Mouse (Mus musculus) spleen, postnatal 10 days (tissue): ENCODE measurements around the gene Spg7.
"Not testable (repeated sequence)": the region's sequence is repeated elsewhere in the genome, so short reads cannot be mapped to it uniquely, and the experiment has no call there.

Experiments
- DNase-seq, 2 experiments: peaks; one replicate each; pipeline ENCODE4 v3.0.0; 2021 to 2022; ENCODE audit warnings: low spot score in 2 of 2

Spg7 gene

DNA sequence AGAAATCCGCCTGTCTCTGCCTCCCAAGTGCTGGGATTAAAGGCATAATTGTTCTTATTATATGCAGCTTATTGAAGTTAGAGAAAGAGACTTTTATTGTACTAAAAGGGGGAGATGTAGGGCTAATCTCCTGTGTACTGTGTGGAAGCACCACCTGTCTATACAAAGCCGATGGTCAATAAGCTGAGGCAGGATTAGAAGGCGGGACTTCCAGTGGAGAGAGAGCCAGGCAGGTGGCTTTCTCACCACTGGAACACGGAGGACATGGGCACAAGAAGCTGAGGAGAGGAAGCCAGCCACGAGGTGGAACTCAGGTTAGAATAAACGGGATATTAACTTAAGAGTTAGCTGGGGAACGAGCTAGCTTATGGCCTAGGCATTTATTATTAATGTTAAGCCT lies at the start of gene Spg7:
Gene Spg7, plus strand, starts transcription at position 222 of the 400 bp plus-strand sequence.
- no peak for DNase-seq

DNA sequence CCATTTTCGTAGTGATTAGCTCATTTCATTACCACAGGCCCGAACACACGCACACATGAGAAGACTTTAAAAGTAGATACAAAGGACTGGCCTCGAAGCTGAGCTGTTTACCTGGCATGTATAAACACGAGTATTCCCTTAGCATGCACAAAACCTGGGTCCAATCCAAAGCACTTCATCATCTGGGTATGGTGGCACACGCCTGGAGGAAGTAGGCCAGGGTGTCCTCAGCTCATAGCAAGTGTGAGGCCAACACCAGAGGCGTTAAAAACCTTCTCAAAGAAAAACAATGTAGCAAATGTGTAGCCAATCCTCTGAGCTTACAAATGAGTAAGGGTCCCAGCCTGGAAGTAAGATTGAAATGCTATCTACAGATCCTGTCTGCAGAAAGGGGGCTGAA lies 48.3 kb upstream of the Spg7 start:
- DNase-seq: no peak

DNA sequence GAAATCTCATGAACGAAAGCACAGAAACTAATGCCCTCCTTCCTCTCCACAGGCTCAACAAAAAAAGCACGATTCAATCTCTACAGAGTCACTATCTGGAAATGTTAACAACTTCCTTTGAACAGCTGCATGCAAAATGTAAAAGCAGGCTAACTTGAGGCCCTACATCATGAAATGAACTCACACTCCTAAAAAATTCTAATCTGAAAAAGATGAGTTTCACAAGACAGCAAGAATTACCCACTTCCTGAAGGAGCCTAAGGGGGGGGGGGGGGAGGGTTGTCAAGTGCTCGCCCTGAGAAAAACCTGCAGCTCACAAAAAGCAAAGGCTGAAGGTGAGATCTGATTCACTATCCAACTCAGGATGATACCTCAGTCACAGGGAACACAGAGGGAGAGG lies 47.7 kb upstream of the Spg7 start:
- DNase-seq: no peak

DNA sequence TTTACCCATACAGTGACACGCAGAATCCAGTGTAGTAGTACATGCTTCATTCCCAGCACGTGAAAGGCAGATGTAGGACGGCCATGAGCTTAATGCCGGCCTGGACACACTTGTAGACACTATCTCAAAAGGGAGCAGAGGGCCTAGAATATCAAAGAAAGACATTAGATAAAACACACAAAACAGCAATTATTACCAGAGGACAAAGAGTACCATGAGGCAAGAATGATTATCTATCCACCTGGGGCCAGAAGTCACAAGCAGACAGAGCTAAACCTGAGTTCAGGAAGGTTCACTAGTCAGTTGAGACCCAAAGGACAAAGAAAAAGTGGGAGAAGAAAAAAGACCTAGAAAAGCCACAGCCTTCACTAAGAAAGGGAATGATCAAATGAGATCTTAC lies 45.6 kb upstream of the Spg7 start:
- DNase-seq: no peak

DNA sequence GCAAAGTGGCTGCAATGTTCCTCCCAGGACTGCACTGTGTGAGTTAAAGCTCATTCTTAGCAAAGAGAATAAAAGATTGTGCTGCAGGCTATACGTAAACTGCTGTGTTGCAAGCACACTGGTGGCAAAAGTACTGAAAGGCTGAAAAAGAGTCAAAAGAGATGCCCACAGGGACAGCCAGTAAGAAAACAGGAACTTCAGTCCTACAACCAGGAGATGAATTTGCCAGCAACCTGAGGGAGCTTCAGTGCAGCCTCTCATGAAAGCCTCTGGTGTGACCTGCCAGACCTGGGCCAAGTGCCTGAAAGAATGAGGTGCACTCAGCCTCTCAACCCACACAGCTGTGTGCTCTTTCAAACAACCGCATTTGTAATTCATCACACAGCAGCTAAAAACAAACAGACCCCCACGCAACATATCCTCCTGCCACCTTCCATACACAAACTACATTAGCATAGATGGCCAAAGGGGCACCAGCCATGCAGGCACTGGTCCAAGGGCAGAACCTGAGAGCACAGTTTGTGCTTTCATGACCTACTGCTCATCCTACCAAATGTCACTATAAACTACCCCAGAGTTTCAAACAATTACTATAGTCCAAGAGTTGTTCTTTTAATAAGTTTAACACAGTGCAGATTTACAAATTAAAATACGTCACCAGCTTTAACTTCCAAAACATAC lies 44.1 kb upstream of the Spg7 start:
- no peak for DNase-seq

DNA sequence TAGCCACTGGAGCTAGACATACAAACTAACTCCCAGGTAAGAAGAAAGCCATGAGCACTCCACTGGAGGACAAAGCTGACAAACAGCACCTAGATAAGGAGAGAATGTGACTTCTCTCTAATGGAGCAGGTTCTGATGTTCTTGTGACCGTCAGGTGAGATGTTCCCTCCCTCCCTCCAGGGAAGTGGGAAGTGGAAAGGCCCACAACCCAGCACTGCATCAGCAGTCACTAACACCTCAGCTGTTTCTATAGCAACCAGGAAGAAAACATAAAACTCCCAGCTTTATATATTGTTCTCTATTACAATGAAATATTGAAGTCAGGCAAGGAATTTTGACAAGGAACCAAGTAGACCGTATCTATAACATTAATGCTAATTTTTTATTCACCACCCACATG lies 42.7 kb upstream of the Spg7 start:
- no peak for DNase-seq

DNA sequence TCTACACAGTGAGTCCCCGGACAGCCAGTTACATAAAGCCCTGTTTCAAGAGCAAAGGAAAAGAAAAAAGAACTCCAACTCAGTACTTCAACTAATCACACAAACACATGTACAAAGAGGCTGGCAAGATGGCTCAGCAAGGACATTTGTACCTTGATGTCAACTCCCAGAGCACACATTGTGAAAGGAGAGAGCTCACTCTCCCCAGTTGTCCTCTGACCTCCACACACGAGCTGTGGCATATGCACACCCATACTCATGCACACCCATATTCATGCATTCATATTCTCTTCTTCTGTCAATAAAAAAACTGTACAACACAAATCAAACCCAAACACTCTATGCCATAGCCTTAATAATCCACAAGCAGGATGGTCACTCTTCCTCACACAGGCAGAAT lies 41.9 kb upstream of the Spg7 start:
- no peak for DNase-seq

DNA sequence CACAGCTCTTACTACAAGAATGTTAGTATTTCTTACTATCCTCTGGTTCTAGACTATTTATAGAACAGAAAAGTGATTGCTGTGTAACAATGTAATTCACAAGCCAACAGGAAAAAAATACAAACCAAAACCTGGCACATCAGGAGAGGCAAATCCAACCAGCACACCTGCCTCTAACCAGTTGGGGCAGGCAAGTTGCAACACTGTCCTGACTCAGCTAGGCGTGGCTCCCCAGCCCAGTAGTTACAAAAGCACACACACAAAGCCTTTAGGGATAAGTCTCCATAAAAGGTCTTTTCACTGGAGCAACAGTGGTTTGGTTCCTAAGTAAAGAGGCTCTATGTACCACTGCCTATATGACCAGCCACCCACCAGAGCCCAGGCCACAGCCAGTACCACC lies 41.5 kb upstream of the Spg7 start:
- DNase-seq: no peak

DNA sequence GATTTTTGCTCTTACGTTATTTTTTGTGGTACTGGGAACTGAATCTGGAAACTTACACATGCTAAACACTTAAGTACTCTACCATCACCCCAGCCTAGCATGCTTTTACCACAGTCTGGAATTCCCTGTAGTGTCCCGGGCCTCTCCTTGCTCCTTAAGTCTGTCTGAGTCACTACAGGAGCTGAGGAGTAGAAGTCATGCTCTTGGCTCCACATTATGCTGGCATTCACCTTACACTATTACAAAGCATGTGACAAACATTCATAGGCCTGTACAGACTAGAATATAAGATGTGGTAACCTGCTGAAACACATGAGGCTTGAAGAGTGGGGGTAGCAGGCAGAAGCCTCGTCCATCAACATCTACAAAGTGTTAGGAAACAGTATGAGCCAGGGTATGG lies 40.0 kb upstream of the Spg7 start:
- no peak for DNase-seq

DNA sequence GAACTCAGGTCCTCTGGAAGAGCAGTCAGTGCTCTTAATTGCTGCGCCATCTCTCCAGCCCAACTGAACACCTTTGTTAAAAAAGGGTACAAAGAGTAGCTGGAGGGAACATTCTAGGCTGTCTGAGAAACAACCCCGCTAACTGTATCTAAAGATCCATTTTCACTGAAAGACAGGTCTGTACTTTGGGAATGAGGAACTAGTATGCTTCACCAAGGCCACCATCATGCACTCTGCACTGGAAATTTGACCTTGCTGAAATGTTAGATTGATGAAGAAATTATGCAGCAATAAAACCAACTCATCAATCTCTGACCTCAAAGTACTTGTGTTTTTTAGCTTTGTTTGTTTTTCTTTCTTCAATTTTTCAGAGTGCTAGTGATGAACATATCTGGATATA lies 38.5 kb upstream of the Spg7 start:
- no peak for DNase-seq

DNA sequence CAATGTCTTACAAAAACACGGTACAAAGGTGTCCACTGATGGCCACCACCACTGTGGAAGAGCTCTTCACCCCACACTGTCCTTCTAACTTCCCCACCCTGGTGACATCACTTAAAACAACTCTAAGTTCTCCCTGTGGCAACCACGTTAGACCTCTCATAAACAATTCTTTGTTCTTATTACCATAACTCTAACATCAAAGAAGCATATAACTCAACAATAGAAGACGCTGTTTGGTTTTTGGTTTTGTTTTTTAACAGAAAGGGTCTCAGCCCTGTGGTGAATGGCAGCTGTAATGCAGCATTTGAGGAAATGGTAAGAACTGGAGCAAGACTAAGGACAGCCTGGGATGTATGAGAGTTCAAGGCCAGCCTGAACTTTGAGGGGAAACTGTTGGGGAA lies 36.8 kb upstream of the Spg7 start:
- DNase-seq: no peak

DNA sequence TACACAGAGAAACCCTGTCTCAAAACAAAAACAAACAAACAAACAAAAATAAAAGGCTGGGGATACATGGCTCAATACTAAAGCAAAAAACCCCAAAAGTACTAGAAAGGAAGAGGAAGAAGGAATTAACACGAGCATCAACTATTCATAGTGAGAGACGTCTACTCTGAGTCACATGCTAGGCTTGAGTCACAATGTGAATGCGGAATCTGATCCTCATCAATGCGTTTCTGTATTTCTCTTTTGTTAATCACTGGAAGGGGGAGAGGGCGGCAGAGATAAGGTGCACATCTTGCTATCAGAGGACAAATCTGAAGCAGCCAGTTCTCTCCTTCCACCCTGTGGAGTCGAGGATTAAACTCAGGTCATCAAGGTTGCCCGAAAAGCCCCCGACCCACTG lies 35.0 kb upstream of the Spg7 start:
- no peak for DNase-seq

DNA sequence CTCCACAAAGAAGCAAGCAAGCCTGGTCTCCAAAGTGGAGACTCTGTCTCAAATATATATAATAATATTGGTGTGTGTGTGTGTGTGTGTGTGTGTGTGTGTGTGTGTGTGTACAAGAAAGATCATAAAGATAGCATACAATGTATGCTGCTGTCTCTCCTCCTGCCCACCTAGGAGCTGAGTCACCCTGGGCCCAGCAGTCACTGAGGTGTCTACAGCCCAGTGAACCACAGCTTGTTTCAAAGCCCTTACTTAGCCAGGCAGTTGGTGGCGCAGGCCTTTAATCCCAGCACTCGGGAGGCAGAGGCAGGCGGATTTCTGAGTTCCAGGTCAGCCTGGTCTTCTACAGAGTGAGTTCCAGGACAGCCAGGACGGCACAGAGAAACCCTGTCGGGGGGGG lies 32.7 kb upstream of the Spg7 start:
- DNase-seq: not testable (repeated sequence)

DNA sequence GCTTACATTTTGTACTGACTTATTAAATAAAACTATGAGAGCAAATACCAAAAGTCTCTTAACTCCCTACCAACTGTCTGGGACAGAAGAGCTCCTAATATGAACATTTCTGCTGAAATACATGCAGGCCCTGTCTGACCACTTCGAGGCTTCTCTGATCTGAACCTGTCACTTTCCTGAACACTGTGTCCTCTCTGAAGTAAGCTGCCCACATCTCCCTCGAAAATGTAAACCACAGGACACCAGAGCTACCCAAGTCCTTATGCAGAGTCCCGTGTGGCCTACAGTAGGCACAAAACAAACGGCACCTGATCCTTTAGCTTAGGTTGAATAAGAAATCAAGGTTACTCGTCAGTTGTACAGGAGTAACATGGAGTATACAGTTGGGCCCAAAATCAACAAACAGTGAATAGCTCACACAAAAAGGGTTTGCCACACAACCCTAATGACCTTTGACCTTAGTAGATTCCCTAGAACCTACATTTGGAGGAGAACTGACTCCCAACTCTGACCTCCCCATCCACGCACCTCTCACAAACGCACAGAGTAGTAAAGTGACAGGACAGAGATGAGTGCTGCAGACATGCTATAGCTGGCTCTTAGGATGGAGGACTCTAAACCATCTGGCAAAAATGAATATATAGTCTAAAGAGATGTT lies 31.3 kb upstream of the Spg7 start:
- DNase-seq: no peak

DNA sequence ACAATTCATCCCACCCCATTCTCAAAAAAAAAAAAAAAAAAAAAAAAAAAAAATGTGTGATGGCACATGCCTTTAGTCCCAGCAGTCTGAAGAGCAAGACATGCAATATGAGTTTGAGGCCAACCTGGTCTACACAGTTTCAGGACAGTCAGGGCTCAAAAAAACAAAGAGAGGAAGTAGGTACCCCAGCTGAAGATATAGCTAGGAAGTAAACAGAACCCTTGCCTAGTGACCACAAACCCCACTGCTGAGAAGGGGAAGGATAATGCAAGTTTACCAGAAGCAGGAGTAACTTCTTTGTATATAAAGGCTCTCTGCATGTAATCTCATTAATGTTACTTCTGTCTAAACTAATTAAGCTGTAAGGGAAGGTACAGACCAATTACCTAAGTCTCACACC lies 30.0 kb upstream of the Spg7 start:
- DNase-seq: peak in 1 of 2 experiments; percentile 27

DNA sequence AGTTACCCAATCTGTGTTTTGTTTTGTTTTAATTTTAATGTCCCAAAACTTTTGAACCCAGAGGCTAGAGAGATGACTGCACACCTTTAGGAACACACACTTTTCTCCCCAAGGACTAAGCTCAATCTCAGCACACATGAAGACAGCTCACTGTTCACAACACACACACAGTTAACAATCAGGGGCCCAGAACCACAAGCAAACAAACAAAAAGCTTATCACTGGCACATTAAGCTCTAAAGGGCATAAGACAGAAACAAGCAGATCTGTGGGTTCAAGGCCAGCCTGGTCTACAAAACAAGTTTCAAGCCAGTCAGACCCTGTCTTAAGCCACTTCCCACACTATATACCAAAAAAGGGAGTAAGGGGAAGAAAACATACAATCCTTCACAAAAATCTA lies 29.3 kb upstream of the Spg7 start:
- no peak for DNase-seq

DNA sequence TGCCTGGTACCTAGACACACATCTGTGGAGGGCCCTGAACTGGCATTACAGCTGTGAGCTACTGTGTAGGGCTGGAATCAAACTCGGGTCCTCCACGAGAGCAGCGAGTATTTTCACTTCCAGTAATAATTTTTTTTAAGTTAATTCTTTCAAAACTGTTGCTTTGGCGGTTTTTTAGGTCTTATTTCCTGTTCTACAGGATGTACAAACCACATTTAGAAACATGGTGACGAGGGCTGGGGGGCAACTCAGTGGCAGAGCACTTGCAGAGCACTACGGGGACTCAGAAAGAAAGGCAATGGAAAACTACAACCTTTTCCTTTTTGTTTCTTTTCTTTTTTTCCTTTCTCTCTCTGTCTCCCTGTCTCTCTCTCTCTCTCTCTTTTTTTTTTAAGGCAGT lies 28.6 kb upstream of the Spg7 start:
- peak in 1 of 2 experiments; percentile 58 for DNase-seq

DNA sequence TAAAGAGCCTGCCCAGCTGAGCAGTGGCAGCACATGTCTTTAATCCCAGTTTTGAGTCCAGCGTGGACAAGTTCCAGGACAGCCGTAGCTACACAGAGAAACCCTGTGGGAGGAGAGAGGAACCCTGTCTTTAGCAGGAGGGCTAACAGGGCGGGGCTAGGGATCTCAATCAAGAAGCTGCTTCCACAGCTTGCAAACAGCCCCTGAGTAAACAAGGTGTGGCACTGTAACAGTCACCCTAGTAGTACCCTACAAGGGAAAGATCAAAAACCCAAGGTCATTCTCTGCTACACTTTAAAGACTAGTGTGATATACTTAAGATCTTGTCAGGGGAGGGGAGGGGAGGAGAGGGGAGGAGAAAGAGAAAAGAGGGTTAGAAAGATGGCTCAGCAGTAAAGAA lies 25.8 kb upstream of the Spg7 start:
- DNase-seq: peak in 1 of 2 experiments; percentile 69

DNA sequence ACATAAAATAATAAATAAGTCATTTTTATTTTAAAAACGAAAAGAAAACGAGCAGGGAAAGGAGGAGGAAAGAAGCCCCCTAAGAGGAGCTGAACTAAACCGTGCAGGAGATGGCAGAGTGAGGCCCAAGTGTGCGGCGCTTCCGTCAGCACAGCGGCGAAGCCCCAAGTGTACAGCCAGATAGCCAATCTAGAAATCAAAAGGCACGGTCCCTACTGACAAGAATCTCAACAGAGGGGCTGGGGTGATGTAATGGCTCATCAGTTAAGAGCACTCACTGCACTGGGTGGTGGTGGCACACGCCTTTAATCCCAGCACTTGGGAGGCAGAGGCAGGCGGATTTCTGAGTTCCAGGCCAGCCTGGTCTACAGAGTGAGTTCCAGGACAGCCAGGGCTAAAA lies 25.3 kb upstream of the Spg7 start:
- no peak for DNase-seq

DNA sequence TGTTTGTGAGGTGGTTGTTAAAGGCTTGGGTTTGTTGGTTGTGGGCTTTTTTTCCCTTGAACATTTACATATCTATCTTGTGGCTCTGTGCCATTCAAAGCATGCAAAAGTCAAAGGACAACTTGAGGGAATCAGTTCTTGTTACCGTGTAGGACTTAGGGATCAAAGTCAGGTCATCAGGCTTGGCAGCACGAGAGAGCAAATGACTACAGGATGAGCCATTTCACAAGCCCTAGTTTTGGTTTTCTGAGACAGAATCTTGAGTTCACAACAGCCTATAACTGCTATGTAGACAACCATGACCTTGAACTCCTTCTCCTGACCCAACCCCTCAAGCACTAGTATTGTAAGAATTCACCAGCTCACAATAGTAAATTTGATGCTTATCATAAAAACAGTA lies 24.4 kb upstream of the Spg7 start:
- DNase-seq: no peak

DNA sequence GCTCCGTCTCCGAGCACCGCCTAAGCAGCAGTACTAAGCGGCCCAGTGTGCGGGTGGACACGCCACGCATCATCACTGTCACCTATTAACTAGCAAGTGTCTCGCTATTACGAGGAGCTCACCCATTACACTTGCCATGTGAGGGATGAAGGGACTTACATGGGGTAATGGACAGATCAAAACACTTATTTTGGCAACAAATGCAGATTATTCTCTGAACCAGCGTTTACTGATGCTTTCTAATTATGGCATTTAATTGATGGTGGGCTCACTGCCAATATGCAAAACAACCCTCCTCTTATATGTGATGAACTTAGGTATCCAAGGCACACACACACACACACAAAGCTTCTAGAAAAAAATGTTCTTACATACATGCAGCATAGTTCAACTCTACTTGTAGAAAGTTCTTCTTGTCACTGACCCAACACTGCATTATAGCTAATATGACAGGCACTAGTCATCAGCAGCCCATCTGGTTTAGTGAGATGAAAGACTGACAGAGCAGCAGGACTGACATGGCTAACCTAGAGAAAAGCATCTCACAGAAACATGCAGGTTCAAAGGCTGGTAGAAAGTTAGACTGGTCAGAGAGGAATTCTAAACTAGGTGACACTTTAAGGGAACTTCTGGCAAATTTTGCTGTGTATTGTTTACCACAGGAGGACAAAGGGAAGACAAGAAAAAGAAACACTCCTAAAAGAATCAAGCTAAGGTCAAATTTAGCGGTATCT lies 23.2 kb upstream of the Spg7 start:
- no peak for DNase-seq

DNA sequence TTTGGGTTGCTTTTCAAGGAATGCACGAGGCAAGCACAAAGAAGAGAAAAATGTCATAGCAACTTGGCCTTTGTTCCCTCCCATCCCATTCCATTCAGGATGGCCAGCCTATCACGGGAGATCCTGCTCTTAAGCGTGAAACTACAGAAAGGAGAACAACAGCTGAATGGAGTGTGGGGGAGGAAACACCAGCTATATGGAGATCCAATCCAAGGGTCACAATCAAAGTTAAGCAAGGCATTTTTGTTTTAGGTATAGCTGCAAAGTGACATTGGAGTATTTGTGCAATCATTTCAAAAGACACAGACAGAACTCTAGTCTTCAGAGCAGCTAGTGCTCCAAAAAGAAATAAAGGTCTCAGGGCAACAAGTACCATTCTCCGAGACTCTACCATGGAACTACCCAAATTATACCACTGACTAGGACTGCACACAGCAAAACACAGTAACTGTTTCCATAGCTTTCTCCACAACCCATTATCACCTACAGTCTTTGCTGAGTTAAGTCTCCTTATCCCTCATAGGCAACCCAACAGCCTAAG lies 22.6 kb upstream of the Spg7 start:
- no peak for DNase-seq
